Mouse (Mus musculus) common myeloid progenitor, adult 5-6 weeks (primary cell): ENCODE data around the gene Gabrb1. TPM values are rescaled to one million over a fixed set of nuclear protein-coding genes. Genes with fewer than 3 reads are reported as not detected.

ENCODE experiments used
- ATAC-seq: replicated peaks from 2 replicates; pipeline ENCODE4 v1.8.0; 2016; ENCODE audit warnings: low read depth, mild to moderate bottlenecking, moderate TSS enrichment, inconsistent platforms; ENCODE audit not compliant: poor library complexity, severe bottlenecking
- total RNA-seq: library from RNA; stranded (forward); fragments of 200-1000, 187-1606 nt; gene quantifications from 2 replicates; pipeline ENCODE4 v1.2.3, GENCODE M21; 2017

Gabrb1 gene
- total RNA-seq, 1 experiment from 2014 or later, result not detected

DNA sequence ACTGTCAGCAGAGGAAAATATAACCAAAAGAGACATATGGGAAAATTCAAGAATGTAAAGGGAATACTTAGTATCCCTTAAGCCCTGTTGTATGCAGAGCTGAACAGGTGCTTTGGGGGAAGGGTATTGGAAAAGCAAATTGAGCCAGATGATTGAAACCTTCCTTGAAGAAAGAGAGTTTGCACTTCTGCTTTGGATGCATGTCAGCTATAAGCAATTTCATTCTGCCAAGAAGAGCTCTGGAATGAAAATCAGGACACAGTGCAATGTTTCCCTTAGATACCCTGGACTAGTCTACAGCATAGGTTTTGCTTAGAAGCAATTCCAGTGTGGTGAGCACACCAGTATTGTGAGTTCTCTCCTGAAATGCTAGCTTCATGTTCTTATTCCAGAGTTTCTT lies 170.4 kb downstream of the Gabrb1 start:
- no peak for ATAC-seq

DNA sequence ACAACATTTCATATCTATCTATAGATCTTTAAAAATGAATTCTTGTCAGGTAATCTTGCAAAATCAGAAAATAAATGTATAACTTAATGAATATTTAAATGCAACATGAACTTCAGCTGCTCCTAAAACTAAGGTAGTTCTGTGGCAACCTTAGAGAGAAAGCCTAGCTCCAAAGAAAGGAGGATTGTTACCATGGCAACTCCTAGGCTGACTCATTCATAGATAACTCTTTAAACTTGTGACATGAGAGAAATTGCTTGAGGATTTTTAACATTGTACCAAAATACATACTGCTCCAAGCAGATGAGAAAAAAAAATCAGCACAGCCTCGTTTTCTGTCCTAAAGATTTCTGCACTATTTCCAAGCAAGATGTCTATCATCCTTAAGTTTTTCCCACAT lies 171.1 kb downstream of the Gabrb1 start:
- no peak for ATAC-seq

DNA sequence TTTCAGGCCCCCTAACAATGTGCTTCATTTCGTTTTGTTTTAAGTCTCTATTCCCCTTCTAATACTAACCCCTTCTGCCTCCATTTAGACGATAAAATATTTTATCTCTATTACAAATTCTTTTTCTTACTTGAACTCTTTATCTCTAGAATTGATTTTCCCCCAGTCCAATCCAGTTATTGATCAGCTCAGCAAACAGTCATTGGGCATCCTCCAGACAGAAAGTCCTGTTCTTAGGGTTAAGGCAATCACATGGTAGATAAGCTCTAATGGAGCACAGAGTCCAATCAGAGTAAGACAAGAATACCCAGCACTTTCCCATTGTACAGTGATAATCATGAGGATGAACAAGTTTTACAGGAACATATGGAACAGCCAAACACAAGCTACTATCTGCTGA lies 172.4 kb downstream of the Gabrb1 start:
- no peak for ATAC-seq

DNA sequence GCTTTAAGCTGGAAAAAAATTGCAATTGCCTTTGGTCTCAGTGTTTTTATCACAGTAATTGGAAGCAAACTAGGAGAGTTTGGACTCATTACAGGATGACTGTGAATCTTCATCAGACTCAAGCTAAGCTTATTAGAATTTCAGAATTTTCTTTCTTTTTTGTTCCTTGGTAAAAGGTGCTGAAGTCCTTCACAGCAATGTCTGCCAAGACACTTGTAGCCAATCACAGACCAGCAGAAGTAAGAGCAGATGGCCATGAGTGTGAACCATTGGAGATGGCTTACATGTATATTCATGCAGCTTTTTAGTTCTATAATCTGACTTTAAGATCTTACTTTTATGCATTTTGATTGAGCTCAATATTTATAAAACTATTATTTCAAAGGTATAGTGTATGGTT lies 184.3 kb downstream of the Gabrb1 start:
- no peak for ATAC-seq

DNA sequence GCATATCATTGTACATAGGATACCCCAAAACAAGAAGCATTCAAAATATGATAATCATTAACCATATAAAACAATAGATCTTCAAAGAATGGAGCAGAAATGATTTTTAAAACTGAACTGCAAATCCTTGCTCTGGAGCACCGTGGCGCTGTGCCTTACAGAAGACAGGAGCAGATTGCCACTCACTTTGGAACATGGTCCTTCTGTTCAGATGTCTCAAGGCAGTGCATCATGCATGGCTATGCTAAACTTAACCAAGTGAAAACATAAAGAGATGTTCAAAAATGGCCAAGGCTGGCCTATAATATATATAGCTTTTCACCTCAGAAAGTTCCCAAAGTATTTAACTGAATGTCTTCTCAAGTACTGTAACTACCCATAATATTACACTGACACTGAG lies 240.3 kb downstream of the Gabrb1 start:
- no peak for ATAC-seq

DNA sequence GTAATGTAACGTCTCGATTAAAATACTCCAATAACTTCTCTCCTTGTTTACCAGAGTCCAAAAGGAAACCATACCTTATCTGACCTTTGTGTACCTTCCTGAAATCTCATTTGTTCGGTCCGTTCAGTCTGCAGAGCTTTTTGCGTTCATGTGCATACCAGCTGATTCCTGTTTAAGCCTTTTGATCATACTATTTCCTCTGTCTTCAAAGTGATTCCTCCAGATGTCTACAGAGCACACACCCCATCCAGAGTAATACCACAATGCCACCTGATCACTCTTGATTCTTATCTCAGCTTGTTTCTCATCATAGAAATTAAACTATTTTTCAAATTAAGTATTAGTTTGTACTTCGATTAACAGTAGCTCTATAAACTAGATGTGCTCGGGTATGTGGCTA lies 245.5 kb downstream of the Gabrb1 start:
- no peak for ATAC-seq

DNA sequence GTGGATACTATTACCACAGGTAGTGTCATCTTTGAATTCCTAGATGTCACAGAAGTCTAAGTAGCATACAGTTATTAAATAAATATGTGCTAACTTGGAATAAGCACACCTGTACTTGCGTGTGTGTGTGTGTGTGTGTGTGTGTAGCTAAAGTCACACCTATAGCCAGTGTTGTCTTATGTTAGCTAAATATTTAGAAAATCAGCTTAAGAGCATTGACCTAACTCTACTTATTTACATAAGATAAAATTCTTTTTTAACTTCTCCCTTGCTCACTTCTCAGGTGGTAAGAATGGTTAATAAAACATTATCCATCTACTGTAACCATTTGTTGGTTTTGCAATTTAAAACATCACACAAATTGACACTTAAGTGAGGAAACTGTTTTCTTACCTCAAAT lies 256.1 kb downstream of the Gabrb1 start:
- ATAC-seq, result no peak

DNA sequence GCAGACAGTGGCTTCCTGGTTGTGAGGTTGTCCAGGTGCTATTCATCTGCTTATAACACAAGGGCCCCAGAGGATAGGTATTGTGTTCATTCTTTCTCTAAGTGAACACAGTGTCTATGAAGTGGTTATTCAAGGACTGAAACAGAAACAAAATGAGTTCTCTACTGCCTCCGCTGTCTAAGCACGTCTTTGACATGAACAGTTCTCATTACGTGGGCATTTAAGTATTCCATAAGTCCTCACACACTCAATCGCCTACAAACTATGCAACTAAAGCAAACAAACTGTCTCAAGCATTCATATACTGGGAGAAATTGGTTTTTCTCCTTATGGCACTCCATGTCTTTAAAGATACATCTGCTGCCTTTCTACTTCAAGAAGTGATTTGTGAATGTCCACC lies 257.8 kb downstream of the Gabrb1 start:
- ATAC-seq, result no peak

DNA sequence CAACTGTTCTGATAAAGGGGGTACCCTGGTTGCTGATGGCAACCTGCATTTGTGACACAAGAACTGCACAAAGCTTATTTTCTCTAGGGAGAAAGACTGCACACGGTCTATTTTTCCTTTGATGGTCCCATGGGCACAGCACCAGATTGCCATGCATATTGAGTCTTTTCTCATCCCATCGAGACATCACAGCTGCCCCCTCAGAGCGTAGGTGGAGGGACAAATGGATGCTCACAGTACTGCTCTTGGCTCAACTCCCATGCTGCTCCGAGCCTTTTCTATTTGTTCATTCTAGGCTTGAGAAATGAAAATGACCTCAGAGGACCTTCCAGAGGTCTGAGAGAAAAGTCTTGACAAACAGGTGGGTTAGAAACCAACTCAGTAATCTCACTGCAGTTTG lies 259.3 kb downstream of the Gabrb1 start:
- ATAC-seq, result no peak

DNA sequence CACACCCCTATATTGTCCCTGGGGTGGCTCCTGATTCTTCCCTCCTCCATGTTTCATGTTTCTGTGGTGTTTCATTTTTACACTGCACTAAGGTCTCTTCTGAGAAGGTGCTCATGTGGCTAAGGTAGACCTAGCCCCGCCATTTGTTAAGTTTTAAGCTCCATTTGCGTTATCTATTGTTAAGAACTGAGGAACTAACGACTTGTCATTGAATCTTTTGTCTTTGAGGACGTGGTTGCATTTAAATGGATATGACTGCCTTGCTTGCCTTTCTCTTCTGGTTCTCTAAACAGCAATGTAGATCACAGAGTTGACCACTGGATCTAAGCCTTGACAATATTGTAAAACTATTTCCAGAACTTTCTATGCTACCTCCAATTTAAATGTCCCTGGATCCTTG lies 265.7 kb downstream of the Gabrb1 start:
- no peak for ATAC-seq

DNA sequence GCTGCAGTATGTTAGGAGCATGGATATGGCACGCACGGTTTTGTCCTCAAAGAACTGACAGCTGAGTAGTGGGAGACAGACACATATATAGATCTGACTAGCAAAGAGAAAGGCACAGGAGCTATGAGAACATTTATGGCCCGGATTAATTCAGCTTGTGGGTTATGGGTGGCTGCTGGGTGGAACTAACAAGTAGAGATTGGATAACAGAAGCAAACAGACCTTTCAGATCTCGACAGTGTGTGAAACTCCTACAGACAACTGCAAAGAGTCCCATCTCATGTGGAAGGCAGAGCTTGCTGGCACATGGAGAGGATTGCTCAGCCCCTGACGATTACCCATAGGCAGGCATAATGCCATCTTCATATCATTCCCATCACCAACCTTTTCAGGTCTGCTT lies 268.4 kb downstream of the Gabrb1 start:
- ATAC-seq, result no peak

DNA sequence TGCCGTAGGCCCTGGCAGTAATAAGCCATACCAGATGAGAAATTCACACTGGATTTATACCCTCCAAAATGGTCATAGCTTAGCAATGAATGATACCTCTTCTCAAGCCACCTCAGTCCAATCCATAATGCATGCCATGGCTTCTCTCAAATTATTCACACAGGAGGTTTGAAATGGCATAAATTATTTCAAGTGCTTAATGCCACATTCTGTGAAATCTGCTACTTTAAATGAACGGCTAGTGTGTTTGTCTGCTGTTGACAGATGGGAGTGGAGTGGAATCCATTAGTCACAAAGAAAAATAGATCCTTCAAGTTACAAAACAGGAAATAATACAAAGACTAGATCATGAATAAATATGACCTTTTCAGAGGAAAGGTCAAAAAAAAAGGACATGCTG lies 272.1 kb downstream of the Gabrb1 start:
- ATAC-seq, result no peak

DNA sequence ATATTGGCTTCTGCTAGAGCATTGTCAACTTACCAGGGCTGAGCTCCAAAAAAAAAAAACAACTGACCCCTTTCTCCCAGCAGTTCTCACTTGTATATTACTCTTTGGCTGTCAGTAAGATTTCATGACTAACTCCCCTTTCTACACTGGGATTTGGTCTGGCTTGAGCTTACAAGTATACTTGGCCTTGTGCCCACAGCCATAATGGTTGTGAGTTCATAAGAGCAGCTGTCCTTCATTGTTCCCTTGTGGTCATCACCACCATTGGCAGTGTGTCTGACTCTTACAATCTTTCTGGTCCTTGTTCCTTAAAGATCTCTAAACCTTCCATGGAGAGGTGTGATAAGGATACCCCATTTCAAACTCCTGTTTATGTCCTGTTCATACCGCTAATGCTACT lies 293.5 kb downstream of the Gabrb1 start:
- ATAC-seq, result no peak

DNA sequence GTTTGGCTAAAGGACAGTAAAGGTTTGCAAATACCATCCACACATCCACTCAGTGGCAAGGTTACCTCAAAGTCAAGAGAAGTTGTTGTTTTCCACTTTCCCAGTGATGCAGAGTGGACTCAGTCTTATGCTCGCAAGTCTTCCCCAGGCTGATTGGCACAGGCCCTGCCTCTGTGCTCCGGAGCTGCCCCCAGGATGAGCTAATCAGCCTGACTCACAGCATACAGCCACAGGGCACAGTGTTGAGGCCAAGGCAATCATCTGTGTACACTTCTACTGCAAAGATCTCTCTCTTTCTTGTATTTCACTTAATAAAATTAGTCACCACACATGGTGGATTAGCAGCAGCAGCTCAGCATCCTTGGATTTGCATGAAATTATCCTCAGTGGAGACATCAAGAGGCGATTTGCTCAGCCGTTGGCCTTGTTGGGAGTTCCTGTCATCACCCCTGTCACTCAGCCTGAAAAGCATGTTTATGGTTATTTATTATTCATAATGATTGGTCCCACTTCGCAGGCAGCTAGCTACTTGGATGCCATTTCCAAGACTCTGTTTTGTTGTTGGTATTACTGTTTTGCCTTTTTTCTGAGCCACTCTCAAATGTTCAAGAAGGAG lies 297.3 kb downstream of the Gabrb1 start:
- no peak for ATAC-seq

DNA sequence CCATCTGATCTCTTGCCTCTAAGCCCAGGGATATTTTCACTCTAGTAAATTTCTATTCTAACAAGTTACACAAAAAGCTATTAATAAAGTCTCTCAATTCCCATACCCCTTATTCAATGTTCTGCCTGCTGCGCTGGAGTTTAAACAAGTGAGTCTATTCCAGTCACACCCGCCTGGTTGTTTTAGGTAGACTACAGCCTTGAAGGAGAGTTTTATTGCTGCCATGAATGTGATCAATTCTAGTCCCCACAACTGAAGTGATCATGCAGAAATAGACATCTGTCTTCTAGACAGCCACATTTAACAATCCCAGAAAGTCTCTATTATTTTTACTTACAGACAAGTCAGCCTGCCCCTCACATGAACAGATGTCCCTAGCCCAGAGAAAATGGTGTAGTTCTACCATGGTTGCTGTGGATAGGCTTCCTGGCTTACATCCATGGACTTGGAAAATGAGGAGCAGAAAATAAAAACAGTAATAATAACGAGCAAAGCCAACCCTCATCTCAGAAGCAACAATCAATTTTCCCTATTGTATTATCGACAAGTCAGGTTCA lies 307.0 kb downstream of the Gabrb1 start:
- no peak for ATAC-seq

DNA sequence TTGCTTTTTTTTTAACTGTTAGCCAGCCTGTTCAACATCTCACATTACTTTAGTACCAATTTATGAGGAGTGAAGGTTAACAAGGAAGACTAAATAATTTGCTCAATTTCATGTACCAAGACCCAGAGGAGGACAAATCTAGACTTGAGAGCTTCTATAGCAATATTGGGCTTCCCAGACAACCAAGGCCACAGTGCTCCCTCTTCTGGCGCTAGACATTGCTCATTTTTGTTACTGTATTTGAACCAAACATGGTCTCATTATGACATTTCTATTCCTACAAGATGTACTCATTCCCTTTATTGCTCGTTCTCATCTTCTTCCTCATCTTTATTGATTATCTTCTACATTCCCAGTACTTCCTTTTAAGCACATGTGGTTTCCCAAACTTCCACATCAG lies 307.6 kb downstream of the Gabrb1 start:
- ATAC-seq, result no peak

DNA sequence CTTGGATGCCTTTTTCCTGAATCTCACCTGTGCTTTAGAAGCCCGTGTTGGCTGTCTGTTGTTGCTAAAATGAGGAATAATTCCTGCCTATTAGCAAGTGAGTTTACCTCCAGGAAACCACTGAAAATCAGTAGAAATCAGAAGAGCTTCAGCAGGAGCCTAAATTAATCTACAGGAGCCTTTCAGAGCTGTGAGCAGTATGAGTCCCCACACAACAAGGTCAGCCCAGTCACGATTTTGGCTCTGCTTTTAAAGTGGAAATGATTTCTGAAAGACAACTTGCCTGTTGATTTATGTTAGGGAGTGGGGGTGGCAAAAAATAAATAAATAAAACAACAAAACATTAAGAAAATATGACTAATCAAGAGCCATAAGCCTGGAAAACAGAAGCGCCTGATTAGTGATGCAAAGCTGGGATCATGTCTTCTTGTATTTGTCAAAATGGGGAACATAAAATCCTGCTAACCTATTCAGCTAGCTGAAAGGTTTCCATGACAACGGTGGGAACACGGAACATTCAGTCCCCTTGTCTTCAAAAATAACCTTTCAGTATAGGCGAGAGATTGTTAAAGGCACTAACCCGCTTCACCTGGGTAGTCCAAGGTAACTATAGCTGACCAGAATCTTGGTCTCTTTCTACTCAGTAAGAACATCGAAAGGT lies 312.4 kb downstream of the Gabrb1 start:
- ATAC-seq, result no peak

DNA sequence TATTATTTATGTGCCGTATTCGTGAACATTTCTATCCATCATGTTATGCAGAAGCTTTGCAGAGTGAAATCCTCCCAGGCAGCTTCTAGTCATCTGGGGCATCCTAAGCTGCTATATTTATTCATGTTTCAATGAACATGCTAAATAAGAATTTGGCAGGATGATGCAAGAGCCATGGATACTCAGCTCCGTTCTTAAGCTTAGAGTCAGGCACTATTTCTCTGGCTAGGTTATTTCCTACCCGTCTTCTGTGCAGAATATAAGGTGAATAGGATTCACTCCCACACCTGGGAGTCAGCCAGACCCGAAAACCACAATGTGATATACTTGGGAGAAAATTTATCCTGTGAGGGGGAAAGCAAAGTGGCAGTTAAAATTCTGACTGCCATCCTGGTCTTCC lies 314.9 kb downstream of the Gabrb1 start:
- no peak for ATAC-seq

DNA sequence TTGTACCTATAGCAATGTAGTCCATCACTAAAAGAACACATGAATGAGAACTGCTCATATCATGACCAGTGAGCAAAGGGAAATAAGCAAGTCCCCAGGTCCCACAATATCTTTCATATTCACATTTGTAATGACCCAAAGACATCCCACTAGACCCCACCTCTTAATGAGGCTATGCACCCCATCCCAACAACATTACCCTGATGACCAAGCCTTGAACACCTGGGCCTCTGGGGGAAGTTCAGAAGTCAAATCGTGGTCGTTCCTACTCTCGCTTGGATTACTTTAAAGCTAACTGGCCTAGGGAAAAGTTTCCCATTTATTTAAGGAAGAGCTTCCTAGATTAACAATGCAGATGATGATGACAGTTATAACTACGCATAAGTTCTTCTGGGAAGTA lies 318.2 kb downstream of the Gabrb1 start:
- ATAC-seq, result no peak

DNA sequence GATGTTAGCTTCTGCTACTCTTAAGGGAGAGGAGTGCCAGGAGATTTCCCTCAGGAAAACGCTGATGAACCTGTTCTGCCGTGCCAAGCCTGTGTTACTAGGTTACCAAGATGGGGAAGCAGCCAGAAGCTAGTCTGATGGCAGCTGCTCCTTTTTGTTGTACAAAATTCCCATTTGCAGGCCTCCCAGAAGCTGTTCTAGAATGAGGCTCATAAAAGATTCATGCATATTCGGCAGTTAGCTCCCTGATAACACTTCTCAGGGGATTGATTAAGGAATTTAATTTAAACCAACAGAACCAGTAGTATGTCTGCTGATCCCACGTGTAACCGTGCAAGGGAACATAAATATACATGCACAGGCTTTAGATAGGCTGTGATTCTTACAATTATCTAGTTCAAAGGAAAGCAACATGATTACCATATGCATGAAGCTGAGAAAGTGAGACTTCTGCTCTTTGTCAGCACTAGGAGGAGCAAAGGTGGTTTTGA lies 318.7 kb downstream of the Gabrb1 start:
- ATAC-seq, result no peak

DNA sequence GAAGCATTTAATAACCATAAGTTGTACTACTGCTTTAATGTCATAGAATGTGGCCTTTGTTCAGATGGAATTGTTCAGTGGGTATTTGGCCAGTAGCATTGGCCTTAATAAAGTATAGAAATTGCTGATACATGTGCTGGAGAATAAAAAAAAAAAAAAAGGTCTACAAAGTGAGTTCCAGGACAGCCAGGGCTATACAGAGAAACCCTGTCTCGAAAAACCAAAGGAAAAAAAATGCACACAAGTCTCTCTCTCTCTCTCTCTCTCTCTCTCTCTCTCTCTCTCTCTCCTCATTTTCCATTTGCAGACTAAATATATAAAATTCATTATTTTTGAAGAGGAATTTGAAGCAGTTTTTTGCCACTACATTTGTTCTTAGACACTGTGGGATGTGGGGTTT lies 328.6 kb downstream of the Gabrb1 start:
- no peak for ATAC-seq

DNA sequence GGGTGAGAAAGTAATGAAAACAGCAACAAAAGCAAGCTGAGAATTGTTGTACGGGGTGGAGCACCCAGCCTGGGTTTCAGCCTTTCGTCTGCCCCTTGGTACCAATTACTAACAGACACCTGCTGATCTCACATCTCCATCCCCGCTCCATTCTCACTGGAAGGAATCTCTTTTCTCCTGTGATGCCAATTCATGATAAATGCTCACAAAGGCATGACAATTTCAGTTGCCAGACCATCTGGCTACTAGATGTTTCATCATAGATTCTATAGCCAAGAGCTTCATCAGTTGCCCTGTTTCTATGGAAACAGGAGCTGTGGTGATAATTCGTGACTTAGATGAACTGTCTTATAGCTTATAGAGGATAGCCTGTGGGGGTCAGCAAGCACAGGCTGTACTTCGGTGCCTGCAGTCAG lies 329.1 kb downstream of the Gabrb1 start:
- ATAC-seq, result no peak
